Mouse (Mus musculus): Measurements from ENCODE around the gene Ubac2.

Ubac2 gene

DNA sequence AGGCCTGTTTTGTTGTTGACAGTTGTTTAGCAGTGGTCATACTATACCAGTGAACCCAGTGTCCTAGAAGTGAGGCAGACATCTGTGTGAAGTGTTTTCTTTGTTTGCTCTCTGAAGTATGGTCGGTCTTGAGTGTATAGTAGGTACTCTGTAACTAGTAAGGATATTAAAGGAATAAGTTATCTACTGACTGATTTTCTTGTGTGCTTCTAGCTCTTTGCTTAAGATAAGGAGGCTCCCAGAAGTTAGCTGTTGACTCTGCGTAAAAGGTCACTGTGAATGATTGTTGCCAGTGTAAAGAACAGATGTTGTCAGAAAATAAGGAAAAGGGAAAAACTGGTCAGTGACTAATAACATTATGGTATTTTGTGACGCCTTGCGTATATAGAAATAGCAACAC, 88.7 kb downstream of the Ubac2 start:
- DNase-seq (ENCODE audit: low spot score) = no peak

DNA sequence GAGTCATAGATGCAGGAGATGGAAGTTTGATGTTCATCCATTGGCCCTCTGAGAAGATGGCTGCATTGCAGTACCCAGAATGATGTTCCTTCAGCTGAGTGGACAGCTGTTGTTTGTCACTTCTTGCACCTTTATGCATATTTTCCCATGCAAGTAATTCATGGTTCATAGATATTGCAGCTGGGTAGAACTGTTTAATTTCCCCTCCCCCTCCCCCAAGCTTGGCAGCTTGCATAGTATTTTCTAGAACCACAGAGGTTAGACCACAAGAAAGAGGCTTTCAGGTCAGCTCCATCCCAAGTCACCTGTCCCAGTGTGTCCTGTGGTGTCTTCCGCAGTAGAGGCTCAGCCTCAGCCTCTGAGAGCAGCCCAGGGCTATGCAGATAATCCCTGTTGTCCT, 92.0 kb downstream of the Ubac2 start:
- DNase-seq (ENCODE audit: low spot score) = no peak

DNA sequence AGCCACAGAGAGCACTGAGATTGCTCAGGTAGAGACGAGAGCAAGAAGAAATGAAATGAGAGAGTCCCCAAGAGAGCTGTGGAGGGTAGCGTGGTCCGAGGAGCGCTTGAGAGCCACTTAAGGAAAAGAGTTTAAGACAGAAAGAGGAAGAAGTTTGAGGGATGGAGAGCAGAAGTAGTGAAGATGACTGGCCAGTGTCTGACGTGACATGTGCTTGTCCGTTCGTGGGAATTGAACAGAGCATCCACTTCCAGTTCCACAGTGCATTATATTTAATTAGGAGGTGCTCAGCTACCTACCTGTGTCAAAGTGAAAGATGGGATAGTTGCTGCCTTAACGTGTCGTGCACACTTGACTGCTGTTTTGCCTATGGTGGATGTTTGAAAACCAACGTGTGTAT, 94.7 kb downstream of the Ubac2 start:
- no peak for DNase-seq (ENCODE audit: low spot score)

DNA sequence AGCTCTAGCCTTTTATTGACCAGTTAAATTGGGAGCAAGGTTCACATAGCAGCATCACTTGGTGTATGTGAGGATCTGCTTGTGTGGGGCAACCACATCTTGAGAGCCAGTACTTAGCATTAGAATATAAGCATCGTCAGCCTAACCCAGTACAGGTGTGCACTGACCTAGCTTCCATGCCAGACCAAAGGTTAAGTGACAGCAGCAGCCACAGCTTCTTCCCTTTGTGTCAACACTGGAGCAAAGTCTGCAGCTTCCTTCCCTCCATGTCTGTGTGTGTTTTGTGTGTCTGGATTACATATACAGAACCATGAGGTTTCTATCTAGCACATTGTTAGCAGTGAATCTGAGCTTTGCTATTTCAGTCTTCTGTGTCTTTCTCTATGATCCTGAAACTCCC, 103.1 kb downstream of the Ubac2 start:
- DNase-seq (ENCODE audit: low spot score) = no peak

DNA sequence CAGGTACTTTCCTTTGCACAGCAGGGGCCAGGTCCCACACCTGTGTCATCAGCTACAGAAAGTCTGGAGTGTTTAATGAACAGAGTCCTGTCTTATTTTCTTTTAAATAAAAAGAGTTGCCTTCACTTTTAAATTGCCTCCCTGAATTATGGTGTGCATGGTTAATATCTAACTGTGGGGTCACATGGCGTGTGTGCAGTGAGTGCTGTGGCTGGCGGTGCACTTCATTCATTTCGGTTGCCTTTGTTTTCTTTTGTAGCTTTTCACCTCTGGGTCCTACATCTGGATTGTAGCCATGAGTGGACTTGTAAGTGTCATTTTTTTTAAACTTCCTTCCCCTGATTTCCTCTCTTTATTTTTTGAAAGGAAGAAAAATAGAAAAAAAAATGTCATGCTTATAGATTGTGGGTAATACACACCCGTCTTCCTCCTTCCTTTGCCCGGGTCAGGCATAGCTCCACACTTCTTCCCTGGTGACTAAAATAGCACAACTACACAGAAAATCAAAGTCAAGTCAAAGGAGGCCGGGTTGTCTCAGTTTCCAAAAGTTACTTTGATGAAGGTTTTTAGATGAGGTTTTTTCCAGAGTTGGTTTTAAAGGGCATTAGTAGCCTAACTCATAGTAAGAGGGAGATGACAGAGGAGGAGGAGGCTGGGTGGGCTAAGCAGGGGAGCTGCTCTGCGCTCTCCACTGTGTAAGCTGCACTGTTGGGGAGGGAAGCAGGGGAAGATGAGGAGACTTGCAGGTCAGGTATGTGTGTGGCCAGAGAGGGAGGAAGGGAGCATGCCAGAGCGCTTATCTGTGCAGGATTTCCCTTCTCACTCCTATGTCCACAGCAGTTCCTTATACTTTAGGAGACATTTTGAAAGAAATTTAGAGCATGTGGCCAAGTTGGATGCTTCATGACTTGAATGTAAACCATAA, 104.9 kb downstream of the Ubac2 start:
- no peak for DNase-seq (ENCODE audit: low spot score)

DNA sequence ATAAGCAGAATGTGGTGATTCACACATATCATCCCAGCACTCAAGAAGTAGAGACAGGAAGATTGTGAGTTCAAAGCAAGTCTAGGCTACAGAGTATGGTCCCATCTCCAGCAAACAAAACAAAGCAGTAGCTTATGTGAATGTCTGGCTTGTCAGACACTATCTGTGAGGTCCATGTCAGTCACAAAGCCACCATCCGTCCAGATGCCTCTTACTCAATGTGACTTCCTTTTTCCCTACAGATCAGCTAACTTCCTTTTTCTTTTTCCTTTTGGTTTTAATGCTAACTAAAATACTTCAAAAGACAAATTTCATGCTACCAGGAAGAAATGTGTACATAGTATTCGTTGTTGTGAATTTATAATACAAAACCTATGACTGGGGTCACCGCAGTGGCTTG, 107.1 kb downstream of the Ubac2 start:
- DNase-seq (ENCODE audit: low spot score) = no peak

DNA sequence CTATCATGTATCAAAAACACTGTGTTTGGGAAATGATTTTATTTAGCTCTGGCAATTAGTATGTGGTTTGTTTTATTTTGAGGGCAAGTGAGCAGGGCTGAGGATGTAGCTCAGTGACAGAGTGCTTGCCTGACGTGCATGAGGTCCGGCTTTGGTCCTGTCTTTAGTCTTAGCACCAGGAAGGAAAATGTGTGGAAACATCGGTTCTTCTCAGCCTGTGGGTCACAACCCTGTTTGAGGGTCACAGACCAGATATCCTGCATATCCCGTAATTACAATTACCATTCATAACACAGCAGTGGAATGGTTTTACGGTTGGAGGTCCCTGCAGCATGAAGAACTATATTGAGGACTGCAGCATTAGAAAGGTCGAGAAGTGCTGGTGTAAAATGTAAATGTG, 107.6 kb downstream of the Ubac2 start:
- no peak for DNase-seq (ENCODE audit: low spot score)

DNA sequence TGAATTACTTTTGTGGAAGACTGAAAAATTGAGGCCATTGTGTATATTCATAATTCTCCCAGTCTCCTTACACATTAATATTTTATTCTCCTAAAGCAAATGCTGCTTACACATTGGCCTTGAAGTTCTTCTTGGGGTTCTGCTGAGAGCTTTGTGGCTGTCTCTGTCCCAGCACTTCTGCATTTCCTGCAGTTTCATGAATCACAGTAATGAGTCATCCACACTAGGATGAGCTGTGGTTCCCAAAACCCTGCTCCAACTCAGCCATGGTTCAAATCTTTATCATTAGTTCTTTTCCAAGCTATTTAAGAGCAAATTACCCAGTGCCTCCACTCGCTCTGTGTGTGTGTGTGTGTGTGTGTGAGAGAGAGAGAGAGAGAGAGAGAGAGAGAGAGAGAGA, 108.9 kb downstream of the Ubac2 start:
- peak; percentile 37 for DNase-seq (ENCODE audit: low spot score)

DNA sequence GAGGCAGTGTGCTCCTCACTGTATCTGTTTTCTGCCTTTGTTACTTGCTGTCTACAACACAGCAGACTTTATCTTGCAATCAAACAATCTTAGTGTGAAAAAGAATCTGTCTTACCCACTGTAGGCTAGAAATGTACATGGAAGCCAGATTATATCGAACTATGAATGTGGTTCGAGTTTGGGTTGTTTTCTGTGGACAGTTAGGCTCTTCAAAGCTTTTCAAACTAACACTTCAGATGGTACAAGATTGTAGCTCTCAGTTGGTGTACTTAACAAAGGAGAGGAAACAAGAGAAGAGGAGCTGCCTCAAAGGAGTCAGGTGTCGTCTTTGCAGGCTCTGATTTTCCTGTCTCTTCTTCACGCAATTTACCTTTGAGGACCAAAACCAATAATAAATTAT, 109.3 kb downstream of the Ubac2 start:
- DNase-seq (ENCODE audit: low spot score) = no peak

DNA sequence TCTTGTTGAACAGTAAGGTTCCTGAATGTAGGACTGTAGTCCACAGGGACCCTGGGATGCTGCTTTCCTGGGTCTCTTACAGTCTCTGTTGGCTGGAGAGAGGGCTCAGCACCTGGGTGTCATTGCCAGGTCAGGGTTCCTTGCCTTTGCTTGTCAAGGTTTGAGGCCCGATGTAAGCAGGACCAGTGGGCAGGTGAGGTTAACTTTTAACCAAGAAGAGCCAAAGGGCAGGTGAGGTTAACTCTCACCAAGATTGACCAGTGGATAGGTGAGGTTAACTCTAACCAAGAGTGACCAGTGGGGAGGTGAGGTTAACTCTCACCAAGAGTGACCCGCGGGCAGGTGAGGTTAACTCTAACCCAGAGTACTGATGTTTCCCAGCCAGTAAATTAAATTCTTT, 110.9 kb downstream of the Ubac2 start:
- DNase-seq (ENCODE audit: low spot score) = no peak

DNA sequence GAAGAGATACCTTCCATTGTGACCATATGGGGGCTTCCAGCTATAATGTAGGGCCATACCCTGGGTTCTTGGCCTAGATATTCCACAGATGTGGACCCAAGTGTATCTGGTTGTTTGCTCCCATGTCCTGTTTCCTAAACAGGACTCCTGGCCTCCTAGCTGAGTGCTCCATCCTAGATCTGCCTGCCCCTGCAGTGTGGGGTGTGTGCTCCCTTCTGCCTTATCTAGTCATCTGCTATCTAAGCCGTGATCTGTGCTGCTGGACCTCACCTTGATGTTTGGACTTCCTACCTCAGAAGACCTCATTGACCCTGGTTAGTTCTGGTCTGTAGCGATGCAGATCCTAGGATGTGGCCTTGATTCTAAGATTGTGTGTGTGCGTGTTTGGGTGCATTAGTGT, 111.4 kb downstream of the Ubac2 start:
- DNase-seq (ENCODE audit: low spot score) = no peak

DNA sequence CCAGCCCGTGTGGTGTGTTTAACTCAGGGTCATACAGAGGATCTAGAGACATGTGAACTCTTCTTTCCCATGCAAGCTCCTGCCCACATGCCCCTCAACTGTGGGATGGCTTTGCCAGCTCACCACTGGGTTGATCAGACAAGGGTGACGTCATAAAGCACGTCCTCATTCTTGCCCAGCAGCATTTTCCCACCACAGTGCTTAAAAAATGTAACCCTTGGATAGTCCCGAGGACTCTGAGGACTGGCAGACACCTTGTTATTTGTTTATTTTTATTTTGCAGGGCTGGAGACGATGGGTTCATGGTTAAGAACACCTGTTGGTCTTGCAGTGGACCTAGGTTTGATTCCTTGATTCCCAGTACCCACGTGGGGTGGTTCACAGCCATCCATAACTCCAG, 112.5 kb downstream of the Ubac2 start:
- no peak for DNase-seq (ENCODE audit: low spot score)

DNA sequence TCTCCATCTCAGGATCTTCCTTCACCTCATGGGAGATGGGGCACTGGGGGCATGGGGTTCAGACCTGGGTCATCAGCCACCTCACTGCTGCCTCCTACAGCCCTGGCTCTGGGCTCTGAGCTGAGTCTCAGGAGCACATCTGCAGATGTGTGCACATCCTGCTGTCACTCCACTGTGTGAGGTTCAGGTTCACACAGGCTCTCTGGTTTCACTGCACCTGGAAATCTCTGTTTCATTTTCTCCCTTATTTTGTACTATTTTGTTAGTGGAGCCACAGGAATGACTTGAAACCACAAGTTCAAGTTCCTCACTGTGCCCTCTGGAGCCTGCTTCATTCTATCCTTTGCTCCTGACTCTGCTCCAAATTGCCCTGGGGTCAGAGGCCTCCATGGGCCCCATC, 113.5 kb downstream of the Ubac2 start:
- DNase-seq (ENCODE audit: low spot score) = no peak

DNA sequence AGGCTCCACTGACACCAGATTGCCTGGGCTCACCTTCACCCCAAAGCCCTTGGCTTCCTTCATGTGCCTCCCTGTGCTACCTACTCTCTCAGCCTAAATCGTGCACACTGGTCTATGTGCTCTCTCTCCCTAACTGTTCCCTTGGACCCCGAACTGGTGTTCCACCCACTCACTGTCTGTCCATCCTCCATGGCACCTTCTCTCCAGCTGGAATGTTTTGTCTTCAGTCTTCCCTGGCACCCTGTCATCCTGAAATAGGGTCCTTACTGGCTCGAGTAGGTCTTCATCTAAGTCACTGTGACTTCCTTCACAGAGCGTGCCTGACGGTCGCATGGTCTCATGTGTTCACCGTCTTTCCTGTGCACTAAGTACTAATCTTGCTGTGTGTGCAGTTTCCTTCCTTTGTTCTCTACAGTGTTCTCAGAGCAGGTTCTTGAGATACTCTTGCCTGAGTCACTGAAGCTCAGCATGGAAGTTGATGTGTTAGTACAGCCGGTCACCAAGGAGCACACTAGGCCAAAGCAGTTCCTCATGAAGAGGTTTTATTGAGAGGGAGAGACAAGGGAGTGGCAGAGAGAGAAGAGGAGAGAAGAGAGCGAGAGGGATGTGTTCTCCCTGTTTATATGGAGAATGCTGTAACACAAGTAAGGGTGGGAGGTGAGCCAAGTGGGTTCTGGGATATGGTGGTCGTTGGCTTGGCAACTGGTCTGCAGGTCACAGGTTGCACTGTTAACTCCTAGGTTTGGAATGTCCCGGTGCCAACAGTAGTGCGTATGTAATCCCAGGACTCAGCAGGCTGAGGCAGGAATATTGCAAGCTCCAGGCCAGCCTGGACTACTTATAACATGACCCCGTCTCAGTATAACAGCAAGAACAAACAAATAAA, 114.2 kb downstream of the Ubac2 start:
- no peak for DNase-seq (ENCODE audit: low spot score)

DNA sequence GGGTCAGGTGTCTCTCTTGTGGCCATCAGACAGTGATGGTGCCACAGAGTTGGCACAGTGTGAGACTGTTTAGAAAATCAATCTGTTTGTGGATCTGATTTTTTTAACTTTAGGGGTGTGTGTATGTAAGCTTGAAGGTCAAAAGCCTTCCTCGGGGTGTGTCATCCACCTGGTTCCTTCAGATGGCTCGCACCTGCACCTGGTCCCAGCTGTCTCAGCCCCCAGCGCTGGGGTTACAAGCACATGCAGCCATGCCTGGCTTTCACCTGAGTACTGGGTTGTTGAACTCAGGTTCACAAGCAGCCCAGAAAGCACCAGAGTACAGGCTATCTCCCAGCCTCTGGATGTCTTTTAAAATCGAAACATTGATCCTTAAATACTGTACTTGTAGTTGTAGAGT, 115.2 kb downstream of the Ubac2 start:
- DNase-seq (ENCODE audit: low spot score) = no peak

DNA sequence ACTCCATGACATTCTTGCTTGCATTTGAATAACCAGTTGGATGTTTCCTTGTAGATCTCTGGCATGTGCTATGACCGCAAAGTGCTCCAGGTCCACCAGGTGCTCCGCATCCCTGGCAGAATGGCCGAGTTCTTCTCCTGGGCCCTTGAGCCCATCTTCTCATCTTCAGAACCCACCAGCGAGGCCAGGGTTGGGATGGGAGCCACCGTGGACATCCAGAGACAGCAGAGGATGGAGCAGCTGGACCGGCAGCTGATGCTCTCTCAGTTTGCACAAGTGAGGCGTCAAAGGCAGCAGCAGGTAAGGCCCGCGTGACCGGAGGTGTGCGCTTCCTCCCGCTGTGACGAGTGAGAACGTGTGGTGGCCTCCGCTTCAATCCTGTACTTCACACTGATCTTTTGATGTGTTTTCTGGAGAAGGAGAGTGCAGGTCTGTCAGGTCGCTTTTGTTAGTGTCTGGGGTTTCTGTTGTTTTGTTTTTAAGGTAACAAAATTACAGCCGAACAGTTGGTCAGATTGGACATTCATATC, 115.8 kb downstream of the Ubac2 start:
- DNase-seq (ENCODE audit: low spot score) = no peak

DNA sequence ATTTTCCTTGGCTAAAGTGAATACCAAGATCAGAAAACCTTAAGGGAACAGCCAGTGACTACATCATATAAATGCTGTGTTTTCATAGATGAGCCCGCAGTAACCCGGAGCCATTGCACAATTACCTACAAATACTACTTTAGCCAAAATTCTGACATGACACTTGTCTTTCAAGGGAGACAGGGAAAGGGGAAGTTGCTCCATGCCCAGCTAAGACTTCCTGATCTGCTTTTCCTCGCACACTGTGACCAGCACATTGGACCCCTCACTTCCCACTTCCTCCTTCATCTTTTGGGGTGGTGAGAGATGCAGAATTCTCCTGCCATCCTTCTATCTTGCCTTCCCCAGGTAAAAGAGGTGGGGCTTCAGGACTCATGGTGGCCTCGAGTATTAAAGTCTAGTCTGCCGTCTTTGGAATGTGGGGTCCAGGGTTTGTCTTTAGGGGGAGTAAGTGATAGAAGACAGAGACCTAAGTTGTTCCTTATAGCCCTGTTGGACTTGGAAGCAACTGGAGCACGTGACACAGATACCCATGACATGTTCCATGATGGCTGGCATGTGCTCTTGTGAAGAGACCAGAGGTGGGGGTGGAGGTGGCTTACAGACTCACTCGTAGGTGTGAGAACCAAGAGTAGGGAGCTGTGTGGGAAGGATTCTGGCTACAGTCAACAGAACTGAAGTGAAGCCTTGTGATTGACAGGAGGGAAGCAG, 116.6 kb downstream of the Ubac2 start:
- no peak for DNase-seq (ENCODE audit: low spot score)

DNA sequence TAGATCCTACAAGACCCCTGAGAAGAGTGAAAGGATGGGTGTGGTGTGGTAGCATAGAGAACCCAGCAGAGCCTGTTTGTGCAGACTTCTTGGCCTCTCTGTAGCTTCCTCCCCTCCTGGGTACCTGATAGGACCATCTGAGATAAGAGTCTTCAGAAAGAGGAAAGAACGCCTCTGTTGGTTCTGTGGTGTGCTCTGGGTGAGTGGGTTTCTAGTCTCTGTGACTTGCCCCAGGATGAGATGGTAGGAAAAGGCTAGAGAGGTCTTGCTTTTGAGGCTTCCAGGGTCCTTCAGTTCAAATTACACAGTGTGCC, 117.1 kb downstream of the Ubac2 start:
- no peak for DNase-seq (ENCODE audit: low spot score)

DNA sequence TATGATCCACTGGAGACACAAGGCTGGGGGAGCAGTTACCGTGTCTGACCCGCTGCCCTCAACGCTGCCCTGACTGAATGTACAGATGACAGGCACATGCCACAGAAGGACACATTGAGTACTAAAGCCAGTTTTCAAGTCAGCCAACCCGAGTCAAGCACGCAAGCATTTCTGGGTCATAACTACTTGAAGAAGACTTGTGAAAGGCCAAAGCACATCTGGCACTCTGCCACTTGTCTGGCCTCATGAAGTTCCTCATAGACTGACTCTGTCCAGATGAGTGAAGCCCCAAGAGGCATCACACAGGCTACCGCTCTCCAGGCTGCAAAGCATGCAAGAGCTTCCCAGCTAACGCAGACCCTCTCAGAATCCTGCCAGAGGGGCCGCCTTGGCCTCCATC, 118.4 kb downstream of the Ubac2 start:
- DNase-seq (ENCODE audit: low spot score) = peak; percentile 84

DNA sequence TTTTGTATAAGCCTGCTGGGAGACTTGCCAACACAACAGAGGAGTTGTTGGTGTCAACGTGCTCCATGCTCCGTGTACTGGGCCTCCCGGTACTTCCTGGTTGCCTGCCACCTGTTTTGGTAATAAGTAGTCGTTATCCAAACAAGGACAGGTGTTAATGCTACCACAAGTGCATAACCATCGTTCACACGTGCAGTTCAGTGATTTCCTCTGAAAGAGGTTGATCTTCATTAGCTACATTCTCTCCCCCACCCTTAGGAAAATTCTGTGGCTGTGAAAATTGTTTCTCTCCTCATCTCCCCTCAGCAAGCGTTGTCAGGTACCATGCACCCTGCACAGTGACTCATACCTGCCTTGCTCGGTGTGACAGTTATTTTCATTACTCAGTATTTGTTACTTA, 121.0 kb downstream of the Ubac2 start:
- no peak for DNase-seq (ENCODE audit: low spot score)

DNA sequence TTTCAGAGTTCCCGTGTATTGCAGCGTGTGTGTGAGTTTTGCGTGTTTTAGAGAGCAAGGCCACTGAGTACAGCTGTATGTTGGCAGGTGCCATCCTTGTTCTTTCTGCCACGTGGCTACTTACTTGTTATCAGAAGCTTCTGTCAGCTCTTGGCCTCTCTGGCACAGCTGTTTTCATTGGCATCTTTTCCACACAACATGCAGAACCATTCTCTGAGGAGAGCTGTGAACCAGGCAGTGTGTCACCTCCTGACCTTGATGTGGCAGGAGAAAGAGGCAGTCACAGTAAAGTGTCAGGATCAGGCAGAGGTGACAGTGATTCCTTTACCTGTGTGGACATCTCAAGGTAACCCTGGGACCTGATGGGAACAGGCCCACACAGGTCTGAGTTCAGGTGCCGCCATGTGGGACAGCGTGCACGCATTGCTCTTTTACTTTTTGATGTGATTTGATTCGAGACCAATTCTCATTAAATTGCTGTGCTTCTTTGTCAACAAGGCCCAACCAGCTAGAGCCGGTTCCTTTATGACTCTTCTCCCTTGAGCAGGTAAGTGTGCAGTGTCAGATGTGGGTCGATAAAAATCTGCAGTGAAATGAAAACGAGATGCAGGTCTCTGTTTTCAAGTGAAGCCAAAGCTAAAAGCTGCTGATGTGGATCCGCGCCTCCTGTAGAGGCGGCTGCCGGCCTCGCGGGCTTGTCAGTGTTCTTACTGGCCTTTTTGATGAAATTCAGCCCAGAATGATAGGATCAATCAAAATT, 122.1 kb downstream of the Ubac2 start:
- DNase-seq (ENCODE audit: low spot score) = no peak

DNA sequence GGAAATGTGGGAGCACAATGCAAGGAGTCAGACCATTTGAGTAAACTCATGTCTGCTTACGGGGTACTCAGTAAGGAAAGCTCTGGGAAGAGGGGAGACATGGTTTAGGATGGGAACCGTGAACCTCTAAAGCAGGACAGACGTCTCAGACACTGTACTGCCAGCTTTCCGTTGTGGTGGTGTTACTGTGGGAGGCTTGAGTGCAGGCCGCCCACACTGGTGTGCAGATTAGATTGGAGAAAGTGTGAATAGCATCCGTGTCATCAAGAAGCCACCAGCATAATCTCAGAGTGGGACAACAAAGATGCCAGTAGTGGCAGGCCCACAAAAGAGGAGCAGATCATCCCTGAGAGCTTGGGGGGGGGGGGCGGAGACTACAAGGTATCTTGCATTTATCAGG, 123.8 kb downstream of the Ubac2 start:
- no peak for DNase-seq (ENCODE audit: low spot score)

All from adipocyte (in vitro differentiated cells).